Mouse (Mus musculus): ENCODE data around the gene Fggy. TPM values are rescaled to one million over a fixed set of nuclear protein-coding genes. Genes with fewer than 3 reads are reported as not detected.
A peak's percentile ranks its signal among the peaks of the same experiment; 100 is the strongest.

Fggy gene
- total RNA-seq, 2 experiments from 2014 or later: 9.4 to 10.0 TPM

GRCm38 (mm10) chr4:95588722-95589283 lies 31.5 kb downstream of the Fggy start:
- DNase-seq: peak in 1 of 2 experiments; percentile 30

DNA sequence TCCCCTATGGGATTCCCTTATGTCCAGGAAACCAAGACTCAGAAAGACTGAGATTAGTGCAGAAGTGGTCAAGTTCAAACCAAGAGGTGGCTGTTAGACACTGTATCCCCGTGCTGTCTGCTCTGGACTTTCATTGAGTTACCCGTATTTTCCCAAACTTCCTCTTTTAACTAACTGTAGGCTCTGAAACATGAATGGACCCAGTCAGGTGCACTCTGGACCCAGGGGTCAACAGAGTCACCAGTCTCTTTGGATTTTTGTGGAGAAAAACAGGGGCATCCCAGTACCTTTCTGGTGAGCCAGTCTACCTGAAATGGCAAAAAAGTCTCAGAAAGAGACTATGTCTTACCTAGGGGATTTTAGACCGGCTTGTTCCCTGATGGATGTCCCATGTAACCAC lies 33.6 kb downstream of the Fggy start:
- DNase-seq: no peak

GRCm38 (mm10) chr4:95597208-95597607 lies 39.9 kb downstream of the Fggy start:
- no peak for DNase-seq

- DNase-seq: no peak
Observed at GRCm38 (mm10) chr4:95601776-95602175, 44.5 kb downstream of the Fggy start.

DNA sequence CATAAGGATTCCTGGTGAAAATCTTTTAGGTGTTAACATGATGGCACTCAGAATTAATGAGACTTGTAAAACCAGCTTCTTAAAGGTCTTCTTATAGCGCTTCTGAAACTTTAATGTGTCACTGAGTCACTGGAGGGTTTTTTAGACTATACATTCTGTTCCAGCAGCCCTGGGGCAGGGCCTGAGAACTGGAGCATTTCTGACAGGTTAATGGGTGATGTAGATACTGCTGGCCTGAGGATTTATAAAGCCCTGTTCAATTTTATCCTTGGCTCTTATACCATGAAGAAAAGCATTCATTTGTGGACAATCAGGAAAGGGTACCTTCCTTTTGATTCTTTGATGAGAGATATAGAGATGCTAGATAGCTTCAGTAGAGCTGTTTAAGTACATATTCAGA lies 45.9 kb downstream of the Fggy start:
- no peak for DNase-seq

DNA sequence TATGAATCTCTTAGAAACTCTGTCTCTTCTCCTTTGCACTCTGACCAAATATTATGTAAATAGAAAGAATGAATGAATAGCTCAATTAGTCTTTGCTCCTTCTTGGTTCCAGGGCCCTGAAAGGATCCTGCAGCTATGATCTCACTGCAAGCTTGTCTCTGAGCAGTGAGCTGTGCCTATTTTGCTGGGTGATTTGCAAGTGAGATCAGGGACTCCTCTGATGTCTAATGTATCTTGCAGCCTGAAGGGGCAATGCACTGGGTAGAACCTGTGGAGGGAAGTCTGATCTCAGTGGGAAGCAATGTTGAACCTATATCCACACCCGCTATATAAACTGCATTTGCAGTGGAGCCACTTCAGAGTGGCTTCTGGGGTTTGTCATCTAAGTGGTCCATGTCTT lies 53.4 kb downstream of the Fggy start:
- no peak for DNase-seq

DNA sequence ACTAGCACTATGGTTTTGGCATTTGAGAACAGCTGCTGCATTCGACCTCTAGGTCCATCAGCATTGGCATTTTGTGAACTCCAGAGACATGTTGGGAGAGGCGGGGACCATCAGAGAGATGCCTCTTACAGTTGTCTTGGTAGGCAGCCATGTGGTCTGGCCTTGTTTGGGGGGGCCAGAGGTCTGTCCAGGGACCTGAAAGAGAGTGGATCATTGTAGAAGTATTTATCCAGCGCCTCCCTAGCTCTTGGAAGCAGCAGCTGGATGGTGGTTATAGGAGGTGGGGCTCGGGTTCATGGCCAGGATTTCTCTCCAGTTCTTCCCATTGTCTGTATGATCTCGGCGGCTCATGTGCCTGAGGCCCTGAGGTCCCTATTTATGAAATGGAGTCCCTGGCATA lies 54.1 kb downstream of the Fggy start:
- DNase-seq: peak in 1 of 2 experiments; percentile 33

DNA sequence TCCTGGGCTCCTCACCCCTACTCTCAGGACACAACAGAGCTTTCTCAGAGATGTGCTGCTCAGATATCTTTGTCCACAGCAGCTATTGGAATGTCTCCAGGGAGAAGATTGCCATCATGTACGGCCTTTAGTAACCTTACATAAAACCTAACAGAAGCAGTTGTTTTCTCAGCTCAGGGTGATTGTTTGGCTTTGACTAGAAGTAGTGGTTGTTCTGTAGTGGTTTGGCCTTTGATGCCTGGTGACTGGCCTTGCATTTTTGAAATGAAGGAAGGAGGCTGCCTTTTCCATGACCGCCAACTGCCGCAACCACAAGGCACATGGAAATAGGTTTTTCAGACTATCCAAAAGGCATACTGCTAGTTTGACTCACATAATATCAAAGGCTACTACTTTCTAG lies 63.7 kb downstream of the Fggy start:
- DNase-seq: no peak

- no peak for DNase-seq
Observed at GRCm38 (mm10) chr4:95624696-95625095, 67.4 kb downstream of the Fggy start.

DNA sequence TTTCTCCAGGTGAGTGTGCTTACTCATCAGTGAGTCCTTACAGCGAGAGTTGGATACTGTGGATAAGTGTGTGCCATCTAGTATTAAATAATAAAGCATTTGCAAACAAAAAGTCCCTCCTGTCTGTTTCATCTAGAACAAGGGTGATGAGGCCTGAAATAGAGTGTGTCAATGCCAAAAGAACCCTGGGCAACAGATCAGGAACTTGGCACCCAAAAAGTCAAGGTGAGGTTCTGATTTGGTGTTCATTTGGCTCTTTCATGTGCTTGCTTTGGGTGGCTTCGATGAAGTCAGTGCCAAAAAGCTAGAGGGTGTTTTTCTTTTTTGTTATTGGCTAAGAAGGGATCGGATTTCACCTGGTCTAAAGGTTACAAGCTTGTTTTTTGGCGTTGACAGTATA lies 68.3 kb downstream of the Fggy start:
- no peak for DNase-seq

DNA sequence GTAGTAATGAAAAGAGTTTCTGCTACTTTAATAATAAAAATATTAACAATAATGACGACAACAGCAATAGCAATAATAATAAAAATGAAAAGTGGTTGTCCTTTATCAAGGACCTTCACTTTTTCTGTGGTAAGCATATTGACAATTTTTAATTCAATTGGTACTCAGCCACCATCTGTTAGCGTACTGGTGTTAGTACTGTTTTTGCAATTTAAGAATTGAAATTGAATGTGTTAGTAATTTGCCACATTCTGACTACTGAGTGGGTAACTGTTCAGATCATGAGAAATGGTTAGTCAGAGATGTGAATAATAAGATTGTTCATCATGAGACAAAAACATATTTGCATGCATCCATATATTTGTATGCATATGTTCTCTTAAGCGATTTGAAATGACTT lies 68.9 kb downstream of the Fggy start:
- DNase-seq: no peak

GRCm38 (mm10) chr4:95634903-95635302 lies 77.6 kb downstream of the Fggy start:
- DNase-seq: no peak

GRCm38 (mm10) chr4:95636937-95637749 lies 79.8 kb downstream of the Fggy start:
- DNase-seq: peak; percentile 87 to 89

GRCm38 (mm10) chr4:95638063-95638462 lies 80.8 kb downstream of the Fggy start:
- DNase-seq: no peak

DNA sequence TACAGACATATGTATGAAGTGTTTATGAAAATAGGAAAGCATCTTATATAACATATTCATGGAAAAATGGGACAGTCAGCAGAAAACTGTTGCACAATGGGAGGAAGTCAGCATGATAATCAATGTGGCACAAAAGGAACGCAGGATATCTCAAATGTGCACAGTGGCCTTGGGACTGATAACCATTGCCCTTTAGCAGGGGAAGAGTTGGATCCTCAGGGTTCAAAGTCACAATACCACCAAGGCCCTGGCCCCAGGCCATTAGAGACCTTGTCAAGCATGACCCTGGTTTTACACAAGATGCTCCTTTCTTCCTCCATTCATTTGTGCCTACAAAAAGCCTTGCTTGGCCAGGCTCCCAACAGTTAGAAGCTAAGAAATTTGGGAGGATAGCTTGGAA lies 83.5 kb downstream of the Fggy start:
- DNase-seq: no peak

DNA sequence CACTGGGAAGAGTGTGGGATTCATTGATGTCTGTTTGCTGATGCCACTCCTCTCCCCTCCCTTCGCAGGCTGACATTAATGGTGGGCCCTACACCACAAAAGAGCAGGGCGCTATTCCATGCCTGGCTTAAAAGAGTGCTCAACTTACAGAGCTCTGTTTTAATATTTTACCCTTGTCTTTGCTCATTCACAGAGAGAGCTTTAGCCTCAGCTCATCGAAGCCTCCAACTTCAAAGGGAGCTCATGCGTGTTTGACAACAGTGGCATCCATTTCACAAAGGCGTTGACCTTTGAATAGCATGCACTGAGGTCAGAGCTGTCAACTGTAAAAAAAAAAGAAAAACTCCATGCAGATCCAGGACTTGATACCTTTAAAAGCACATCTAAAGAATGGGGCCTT lies 86.7 kb downstream of the Fggy start:
- DNase-seq: no peak

DNA sequence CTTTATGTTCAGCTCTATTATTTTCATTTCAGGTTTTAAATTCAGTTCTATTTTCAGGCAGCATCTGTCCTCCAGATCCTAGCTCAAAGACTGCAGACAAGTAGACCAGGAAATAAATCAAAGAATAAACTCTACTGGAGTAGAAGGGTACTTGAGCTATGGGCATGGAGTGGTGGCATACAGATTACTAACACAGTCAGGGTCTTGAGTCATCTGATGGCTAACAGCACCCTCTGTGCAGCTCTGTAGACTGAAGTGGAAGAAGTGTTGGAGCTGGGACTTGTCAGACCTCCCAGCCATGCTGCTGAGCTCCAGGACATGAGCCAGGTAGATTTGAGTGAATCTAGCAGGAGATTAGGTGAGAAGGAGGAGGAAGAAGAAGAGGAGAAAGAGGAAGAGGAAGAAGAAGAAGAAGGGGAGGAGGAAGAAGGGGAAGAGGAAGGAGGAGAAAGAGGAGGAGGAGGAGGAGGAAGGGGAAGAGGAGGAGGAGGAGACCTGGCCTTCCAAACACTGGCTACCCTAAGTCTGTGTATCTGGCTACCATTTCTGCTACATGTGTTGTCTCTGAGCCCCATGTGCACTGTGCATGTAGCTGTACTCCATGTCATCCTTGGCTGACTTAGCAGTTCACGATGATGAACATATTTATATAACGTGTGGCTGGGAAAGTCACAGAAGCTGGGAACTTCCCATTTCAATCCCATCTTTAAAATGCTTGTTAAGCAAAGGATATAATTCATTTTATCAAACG lies 91.7 kb downstream of the Fggy start:
- DNase-seq: no peak

GRCm38 (mm10) chr4:95649552-95649905 lies 92.2 kb downstream of the Fggy start:
- no peak for DNase-seq

GRCm38 (mm10) chr4:95649980-95650379 lies 92.7 kb downstream of the Fggy start:
- no peak for DNase-seq

DNA sequence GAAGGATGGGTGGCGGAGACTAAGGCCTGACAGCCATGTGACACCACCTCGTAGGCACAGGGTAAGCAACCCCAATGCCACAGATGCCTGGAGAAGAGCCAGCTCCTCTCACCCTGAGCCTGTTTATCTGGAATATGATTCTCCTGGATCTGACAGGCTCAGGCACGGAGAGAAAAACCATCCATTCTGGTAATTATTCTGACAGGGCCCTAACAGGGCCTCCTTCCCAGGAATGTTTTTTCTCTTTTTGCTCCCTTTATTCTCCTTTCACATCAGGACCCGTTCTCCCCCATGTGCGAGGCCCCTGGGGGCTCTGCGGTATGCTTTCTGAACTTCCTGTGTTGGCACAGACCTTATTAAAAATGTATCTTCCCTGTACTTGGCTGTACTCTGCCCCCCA lies 94.7 kb downstream of the Fggy start:
- DNase-seq: no peak

GRCm38 (mm10) chr4:95653296-95653912 lies 96.1 kb downstream of the Fggy start:
- no peak for DNase-seq

GRCm38 (mm10) chr4:95653913-95654301 lies 96.6 kb downstream of the Fggy start:
- no peak for DNase-seq

DNA sequence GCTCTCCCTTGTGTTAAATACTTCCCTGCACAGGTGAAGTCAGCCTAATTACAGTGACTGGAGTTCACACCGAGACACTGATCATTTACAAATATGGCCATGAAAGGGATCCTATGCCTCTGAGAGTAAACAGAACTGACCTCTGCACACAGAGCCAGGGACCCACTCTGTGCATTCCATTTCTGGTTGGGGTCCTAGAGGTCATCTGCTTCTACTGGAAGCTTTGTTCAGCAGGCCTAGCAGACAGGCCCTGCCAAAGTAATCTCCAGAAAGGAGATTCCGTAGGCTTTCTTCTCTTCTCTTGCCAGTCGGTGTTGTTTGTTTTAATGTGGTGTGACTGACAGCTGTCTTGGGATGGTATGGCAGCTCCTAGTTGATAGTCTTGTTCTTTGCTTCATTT lies 101.7 kb downstream of the Fggy start:
- DNase-seq: no peak
